Mouse (Mus musculus): Measurements from ENCODE around the gene Atp5l. TPM values are rescaled to one million over a fixed set of nuclear protein-coding genes. Genes with fewer than 3 reads are reported as not detected.
"Not testable (repeated sequence)": the region's sequence is repeated elsewhere in the genome, so short reads cannot be mapped to it uniquely, and the experiment has no call there.

The Atp5l gene
- polyA plus RNA-seq (2014; fragmentation: Nextera tagmentation; extraction: Ambion mirVana) = 592 and 606 TPM in 2 replicates

GRCm38 (mm10) chr9:44920374-44921122 lies at the start of gene Atp5l:
Atp5l (minus strand) TSS chr9:44920742.
- no peaks in the 10 kb centered on the region for H3K36me3 ChIP-seq (ENCODE audit: control insufficient read depth, insufficient read depth, low read length)
- under 1% methylated on average over 48 of the region's 48 CpGs for WGBS
- peak; percentile 84 for ATAC-seq (ENCODE audit: low FRiP score)
- peak within 1 kb of the TSS; percentile 79 for H3K4me2 ChIP-seq (replicated peaks; ENCODE audit: low read depth, low read length)
- no peaks in the 10 kb centered on the region for H3K9me3 ChIP-seq (ENCODE audit: control insufficient read depth, low read length)
- H3K9ac ChIP-seq (ENCODE audit: low read depth, low read length) = peak within 1 kb of the TSS; percentile 91
- no peaks in the 10 kb centered on the region for H3K4me1 ChIP-seq (replicated peaks; ENCODE audit: control insufficient read depth, insufficient read depth, low read length)
- H3K27me3 ChIP-seq (ENCODE audit: control insufficient read depth, insufficient read depth, low read length) = no peaks in the 10 kb centered on the region
- peak within 1 kb of the TSS; percentile 99 for H3K4me3 ChIP-seq (ENCODE audit: low read depth, low read length)
- peak; percentile 92 for DNase-seq (ENCODE audit: low spot score)
- peak within 1 kb of the TSS; percentile 82 for H3K27ac ChIP-seq (ENCODE audit: low read depth, low read length)

GRCm38 (mm10) chr9:44969450-44969849 lies 48.9 kb upstream of the Atp5l start:
- no peak for DNase-seq (ENCODE audit: low spot score)
- ATAC-seq (ENCODE audit: low FRiP score) = no peak
- H3K4me2 ChIP-seq (replicated peaks; ENCODE audit: low read depth, low read length) = no peak overlapping the region
- H3K9ac ChIP-seq (ENCODE audit: low read depth, low read length) = no peak overlapping the region
- H3K9me3 ChIP-seq (ENCODE audit: control insufficient read depth, low read length) = no peaks in the 10 kb centered on the region
- H3K27me3 ChIP-seq (ENCODE audit: control insufficient read depth, insufficient read depth, low read length) = peaks cover 2% of the 10 kb centered on the region; the same call in 1 of the 2 replicates
- no peaks in the 10 kb centered on the region; the same call in 1 of the 2 replicates for H3K4me1 ChIP-seq (replicated peaks; ENCODE audit: control insufficient read depth, insufficient read depth, low read length)
- no peak overlapping the region for H3K4me3 ChIP-seq (ENCODE audit: low read depth, low read length)
- WGBS = 85% methylated on average over 1 of the region's 1 CpGs
- H3K36me3 ChIP-seq (ENCODE audit: control insufficient read depth, insufficient read depth, low read length) = no peaks in the 10 kb centered on the region
- H3K27ac ChIP-seq (ENCODE audit: low read depth, low read length) = no peak overlapping the region

- DNase-seq (ENCODE audit: low spot score); ATAC-seq (ENCODE audit: low FRiP score); H3K4me2 ChIP-seq (replicated peaks; ENCODE audit: low read depth, low read length); H3K27me3 ChIP-seq (ENCODE audit: control insufficient read depth, insufficient read depth, low read length); H3K4me3 ChIP-seq (ENCODE audit: low read depth, low read length); H3K4me1 ChIP-seq (replicated peaks; ENCODE audit: control insufficient read depth, insufficient read depth, low read length); H3K9ac ChIP-seq (ENCODE audit: low read depth, low read length); H3K9me3 ChIP-seq (ENCODE audit: control insufficient read depth, low read length); H3K36me3 ChIP-seq (ENCODE audit: control insufficient read depth, insufficient read depth, low read length); H3K27ac ChIP-seq (ENCODE audit: low read depth, low read length): not testable (repeated sequence)
- WGBS = 85% methylated on average over 5 of the region's 5 CpGs
Measured at GRCm38 (mm10) chr9:44967763-44968162, 47.2 kb upstream of the Atp5l start.

GRCm38 (mm10) chr9:44966815-44967242 lies 46.3 kb upstream of the Atp5l start:
- no peak overlapping the region for H3K9ac ChIP-seq (ENCODE audit: low read depth, low read length)
- no peaks in the 10 kb centered on the region for H3K9me3 ChIP-seq (ENCODE audit: control insufficient read depth, low read length)
- H3K4me2 ChIP-seq (replicated peaks; ENCODE audit: low read depth, low read length) = no peak overlapping the region
- no peak overlapping the region for H3K27ac ChIP-seq (ENCODE audit: low read depth, low read length)
- H3K4me1 ChIP-seq (replicated peaks; ENCODE audit: control insufficient read depth, insufficient read depth, low read length) = no peaks in the 10 kb centered on the region; the same call in 1 of the 2 replicates
- no peaks in the 10 kb centered on the region for H3K27me3 ChIP-seq (ENCODE audit: control insufficient read depth, insufficient read depth, low read length)
- H3K36me3 ChIP-seq (ENCODE audit: control insufficient read depth, insufficient read depth, low read length) = no peaks in the 10 kb centered on the region
- H3K4me3 ChIP-seq (ENCODE audit: low read depth, low read length) = no peak overlapping the region
- 28% methylated on average over 3 of the region's 3 CpGs for WGBS
- peak; percentile 74 for DNase-seq (ENCODE audit: low spot score)
- no peak for ATAC-seq (ENCODE audit: low FRiP score)

GRCm38 (mm10) chr9:44965833-44966466 lies 45.4 kb upstream of the Atp5l start:
- Histone ChIP-seq H3K9me3 (ENCODE audit: control insufficient read depth, low read length) (no peaks in the 10 kb centered on the region), H3K4me3 (ENCODE audit: low read depth, low read length) (peak overlapping the region; percentile 88), H3K4me1 (replicated peaks; ENCODE audit: control insufficient read depth, insufficient read depth, low read length) (no peaks in the 10 kb centered on the region; the same call in 1 of the 2 replicates), H3K4me2 (replicated peaks; ENCODE audit: low read depth, low read length) (peak overlapping the region; percentile 55), H3K27ac (ENCODE audit: low read depth, low read length) (no peak overlapping the region), H3K9ac (ENCODE audit: low read depth, low read length) (peak overlapping the region; percentile 54; the same call in 1 of the 2 replicates), H3K36me3 (ENCODE audit: control insufficient read depth, insufficient read depth, low read length) (no peaks in the 10 kb centered on the region), H3K27me3 (ENCODE audit: control insufficient read depth, insufficient read depth, low read length) (no peaks in the 10 kb centered on the region)
- WGBS = 14% methylated on average over 10 of the region's 10 CpGs
- peak; percentile 9; the same call in 1 of the 2 replicates for ATAC-seq (ENCODE audit: low FRiP score)
- DNase-seq (ENCODE audit: low spot score) = peak; percentile 1

GRCm38 (mm10) chr9:44965126-44965832 lies 44.7 kb upstream of the Atp5l start, which contains the start of gene Ube4a:
Ube4a (minus strand) TSS chr9:44965600.
- Histone ChIP-seq H3K4me1 (replicated peaks; ENCODE audit: control insufficient read depth, insufficient read depth, low read length) (no peaks in the 10 kb centered on the region; the same call in 1 of the 2 replicates), H3K4me2 (replicated peaks; ENCODE audit: low read depth, low read length) (peak within 1 kb of the TSS; percentile 88), H3K27me3 (ENCODE audit: control insufficient read depth, insufficient read depth, low read length) (no peaks in the 10 kb centered on the region), H3K36me3 (ENCODE audit: control insufficient read depth, insufficient read depth, low read length) (no peaks in the 10 kb centered on the region), H3K9ac (ENCODE audit: low read depth, low read length) (peak within 1 kb of the TSS; percentile 72), H3K9me3 (ENCODE audit: control insufficient read depth, low read length) (no peaks in the 10 kb centered on the region), H3K27ac (ENCODE audit: low read depth, low read length) (no peak within 1 kb of the TSS; the same call in 1 of the 2 replicates), H3K4me3 (ENCODE audit: low read depth, low read length) (peak within 1 kb of the TSS; percentile 88)
- whole genome bisulfite sequencing = under 1% methylated on average over 37 of the region's 39 CpGs
- DNase-seq (ENCODE audit: low spot score) = peak; percentile 100
- peak; percentile 95 for ATAC-seq (ENCODE audit: low FRiP score)

- H3K4me3 ChIP-seq (ENCODE audit: low read depth, low read length) = no peak overlapping the region
- H3K27ac ChIP-seq (ENCODE audit: low read depth, low read length) = no peak overlapping the region
- 0 out of 2 replicates have a peak, but pooled peaks cover 5% of the 10 kb centered on the region for H3K36me3 ChIP-seq (ENCODE audit: control insufficient read depth, insufficient read depth, low read length)
- no peaks in the 10 kb centered on the region for H3K27me3 ChIP-seq (ENCODE audit: control insufficient read depth, insufficient read depth, low read length)
- no peak for DNase-seq (ENCODE audit: low spot score)
- H3K4me2 ChIP-seq (replicated peaks; ENCODE audit: low read depth, low read length) = no peak overlapping the region
- WGBS = 89% methylated on average over 3 of the region's 3 CpGs
- H3K9me3 ChIP-seq (ENCODE audit: control insufficient read depth, low read length) = no peaks in the 10 kb centered on the region
- no peak for ATAC-seq (ENCODE audit: low FRiP score)
- no peaks in the 10 kb centered on the region for H3K4me1 ChIP-seq (replicated peaks; ENCODE audit: control insufficient read depth, insufficient read depth, low read length)
- H3K9ac ChIP-seq (ENCODE audit: low read depth, low read length) = no peak overlapping the region
Measured at GRCm38 (mm10) chr9:44954432-44954831, 33.9 kb upstream of the Atp5l start.

GRCm38 (mm10) chr9:44947836-44948235 lies 27.3 kb upstream of the Atp5l start:
- H3K9me3 ChIP-seq (ENCODE audit: control insufficient read depth, low read length) = no peaks in the 10 kb centered on the region
- no peak overlapping the region for H3K4me2 ChIP-seq (replicated peaks; ENCODE audit: low read depth, low read length)
- no peaks in the 10 kb centered on the region for H3K27me3 ChIP-seq (ENCODE audit: control insufficient read depth, insufficient read depth, low read length)
- no peak overlapping the region for H3K27ac ChIP-seq (ENCODE audit: low read depth, low read length)
- no peak for ATAC-seq (ENCODE audit: low FRiP score)
- no peak for DNase-seq (ENCODE audit: low spot score)
- 0 out of 2 replicates have a peak, but pooled peaks cover 9% of the 10 kb centered on the region for H3K36me3 ChIP-seq (ENCODE audit: control insufficient read depth, insufficient read depth, low read length)
- H3K4me1 ChIP-seq (replicated peaks; ENCODE audit: control insufficient read depth, insufficient read depth, low read length) = no peaks in the 10 kb centered on the region
- 93% methylated on average over 5 of the region's 5 CpGs for WGBS
- H3K9ac ChIP-seq (ENCODE audit: low read depth, low read length) = no peak overlapping the region
- H3K4me3 ChIP-seq (ENCODE audit: low read depth, low read length) = no peak overlapping the region
